Mouse (Mus musculus) embryonic fibroblast, embryonic 13.5 days (primary cell): ENCODE measurements around the gene Phospho1.

ENCODE experiments used
- CTCF ChIP-seq: IDR thresholded peaks from 2 replicates; pipeline ENCODE4 v1.5.1; 2011; ENCODE audit warnings: mild to moderate bottlenecking, control low read depth, low read length, moderate library complexity, borderline replicate concordance; ENCODE audit not compliant: insufficient read depth
- POLR2A ChIP-seq: IDR thresholded peaks from 2 replicates; pipeline ENCODE4 v1.6.1; 2011; ENCODE audit warnings: low read depth, mild to moderate bottlenecking, control low read depth, low read length, moderate library complexity

GRCm38 (mm10) chr11:95783457-95783856, 40.8 kb upstream of the Phospho1 start:
- TF ChIP-seq POLR2A (no peak), CTCF (no peak)
